Mouse (Mus musculus): ENCODE measurements at regions not wholly inside any gene's neighbourhood (a gene's known extent, or its start where the extent isn't known, plus 50 kb on each side); places are given as distances from the start of the nearest gene placed in this dataset.

- DNase-seq (ENCODE audit: low spot score in 2 of 2), result no peak
- intact Hi-C loops (cut with DNase I), result no loop called here
Observed at GRCm38 (mm10) chr4:26171177-26171576, 175.5 kb downstream of the Manea start.

GRCm38 (mm10) chr4:26156198-26156597 is 190.5 kb downstream of the Manea start:
- peak in 1 of 2 experiments; percentile 8 for DNase-seq (ENCODE audit: low spot score in 2 of 2)
- intact Hi-C loops (cut with DNase I), result no loop called here
